Mouse (Mus musculus) kidney, embryonic 15.5 days (tissue): ENCODE data around the gene Lamb2. TPM values are rescaled to one million over a fixed set of nuclear protein-coding genes. Genes with fewer than 3 reads are reported as not detected.

Experiments used
- ATAC-seq: fragments of 200-750 bp; cut with Nextera tagmentation; replicated peaks from 2 replicates; pipeline ENCODE4 v1.8.0; 2017; ENCODE audit warnings: moderate TSS enrichment; ENCODE audit not compliant: low FRiP score
- H3K27ac ChIP-seq: fragments of 300-500 bp; sonication (generic); 2 replicates; pipeline ENCODE4 v1.5.1; 2015; ENCODE audit warnings: mild to moderate bottlenecking, inconsistent platforms
- H3K27me3 ChIP-seq: fragments of 300-500 bp; sonication (generic); 2 replicates; pipeline ENCODE4 v1.6.1; 2015; ENCODE audit warnings: inconsistent platforms
- H3K36me3 ChIP-seq: fragments of 300-500 bp; sonication (generic); 2 replicates; pipeline ENCODE4 v1.6.1; 2015; ENCODE audit warnings: inconsistent platforms
- H3K4me1 ChIP-seq: fragments of 300-500 bp; sonication (generic); 2 replicates; pipeline ENCODE4 v1.6.1; 2015; ENCODE audit warnings: inconsistent platforms
- H3K4me2 ChIP-seq: fragments of 300-500 bp; sonication (generic); 2 replicates; pipeline ENCODE4 v1.6.1; 2015; ENCODE audit warnings: moderate library complexity, mild to moderate bottlenecking, inconsistent platforms
- H3K4me3 ChIP-seq: fragments of 300-500 bp; sonication (generic); replicated peaks from 2 replicates; pipeline ENCODE4 v1.5.1; 2015; ENCODE audit warnings: mild to moderate bottlenecking, inconsistent platforms
- H3K9ac ChIP-seq: fragments of 300-500 bp; sonication (generic); 2 replicates; pipeline ENCODE4 v1.6.1; 2015; ENCODE audit warnings: mild to moderate bottlenecking, inconsistent platforms
- H3K9me3 ChIP-seq: fragments of 300-500 bp; sonication (generic); replicated peaks from 2 replicates; pipeline ENCODE4 v1.6.1; 2016; ENCODE audit warnings: inconsistent platforms
- WGBS: fragments of 180-500 bp; shearing (Covaris S2); methylation state at CpG from one replicate; pipeline ENCODE4 v1.1.7; 2015; ENCODE audit warnings: mixed read lengths; 5-methylcytosine and 5-hydroxymethylcytosine counted together
- polyA plus RNA-seq: library from polyadenylated mRNA; unstranded; fragments of >200 nt; fragmentation: Nextera tagmentation; extraction: Ambion mirVana; gene quantifications from 2 replicates; pipeline ENCODE4 v1.2.1, GENCODE M21; 2015

Lamb2 gene
- polyA plus RNA-seq, 1 experiment from 2014 or later = 56.6 TPM

GRCm38 (mm10) chr9:108452291-108452906, 27.1 kb upstream of the Lamb2 start:
- ATAC-seq = peak; percentile 86
- Histone ChIP-seq H3K27ac (peak overlapping the region; percentile 81), H3K9me3 (no peaks in the 10 kb centered on the region), H3K4me1 (peaks cover 42% of the 10 kb centered on the region), H3K27me3 (no peaks in the 10 kb centered on the region), H3K36me3 (peaks cover 11% of the 10 kb centered on the region; the same call in 1 of the 2 replicates), H3K4me2 (peak overlapping the region; percentile 98), H3K4me3 (peak overlapping the region; percentile 69), H3K9ac (peak overlapping the region; percentile 67)
- WGBS = under 1% methylated on average over 40 of the region's 40 CpGs

- peak overlapping the region; percentile 69 for H3K4me3 ChIP-seq
- peak overlapping the region; percentile 98 for H3K4me2 ChIP-seq
- no peak for ATAC-seq
- H3K9me3 ChIP-seq = no peaks in the 10 kb centered on the region
- H3K27me3 ChIP-seq = no peaks in the 10 kb centered on the region
- 43% methylated on average over 6 of the region's 6 CpGs for WGBS
- H3K4me1 ChIP-seq = peaks cover 42% of the 10 kb centered on the region
- H3K27ac ChIP-seq = peak overlapping the region; percentile 81
- H3K36me3 ChIP-seq = peaks cover 10% of the 10 kb centered on the region; the same call in 1 of the 2 replicates
- peak overlapping the region; percentile 67; the same call in 1 of the 2 replicates for H3K9ac ChIP-seq
Measured at GRCm38 (mm10) chr9:108452911-108453310, 26.6 kb upstream of the Lamb2 start.

- peak overlapping the region; percentile 69; the same call in 1 of the 2 replicates for H3K4me3 ChIP-seq
- H3K27me3 ChIP-seq = no peaks in the 10 kb centered on the region
- peaks cover 42% of the 10 kb centered on the region for H3K4me1 ChIP-seq
- no peaks in the 10 kb centered on the region for H3K9me3 ChIP-seq
- peak overlapping the region; percentile 98; the same call in 1 of the 2 replicates for H3K4me2 ChIP-seq
- H3K9ac ChIP-seq = peak overlapping the region; percentile 67; the same call in 1 of the 2 replicates
- no peak for ATAC-seq
- WGBS = 85% methylated on average over 4 of the region's 4 CpGs
- H3K27ac ChIP-seq = no peak overlapping the region
- peaks cover 4% of the 10 kb centered on the region; the same call in 1 of the 2 replicates for H3K36me3 ChIP-seq
Measured at GRCm38 (mm10) chr9:108453458-108453857, 26.1 kb upstream of the Lamb2 start.

GRCm38 (mm10) chr9:108454429-108454828, 25.1 kb upstream of the Lamb2 start:
- no peak overlapping the region for H3K4me3 ChIP-seq
- no peak overlapping the region for H3K4me2 ChIP-seq
- no peaks in the 10 kb centered on the region for H3K27me3 ChIP-seq
- H3K4me1 ChIP-seq = peaks cover 42% of the 10 kb centered on the region
- 91% methylated on average over 6 of the region's 6 CpGs for WGBS
- no peak for ATAC-seq
- H3K9me3 ChIP-seq = no peaks in the 10 kb centered on the region
- no peak overlapping the region for H3K9ac ChIP-seq
- no peak overlapping the region for H3K27ac ChIP-seq
- no peaks in the 10 kb centered on the region for H3K36me3 ChIP-seq

GRCm38 (mm10) chr9:108455747-108456571, 23.6 kb upstream of the Lamb2 start:
- Histone ChIP-seq H3K27ac (no peak overlapping the region), H3K4me3 (no peak overlapping the region), H3K4me2 (no peak overlapping the region), H3K36me3 (no peaks in the 10 kb centered on the region), H3K9me3 (no peaks in the 10 kb centered on the region), H3K27me3 (no peaks in the 10 kb centered on the region), H3K9ac (no peak overlapping the region), H3K4me1 (peaks cover 33% of the 10 kb centered on the region)
- WGBS = 74% methylated on average over 12 of the region's 12 CpGs
- no peak for ATAC-seq

GRCm38 (mm10) chr9:108456953-108457352, 22.6 kb upstream of the Lamb2 start:
- Histone ChIP-seq H3K4me3 (no peak overlapping the region), H3K27ac (no peak overlapping the region), H3K9ac (no peak overlapping the region), H3K36me3 (no peaks in the 10 kb centered on the region), H3K9me3 (no peaks in the 10 kb centered on the region), H3K27me3 (no peaks in the 10 kb centered on the region), H3K4me2 (no peak overlapping the region), H3K4me1 (peaks cover 32% of the 10 kb centered on the region)
- no peak for ATAC-seq
- WGBS = 84% methylated on average over 10 of the region's 10 CpGs

GRCm38 (mm10) chr9:108459939-108460318, 19.6 kb upstream of the Lamb2 start:
- Histone ChIP-seq H3K27ac (peak overlapping the region; percentile 97), H3K4me3 (peak overlapping the region; percentile 93), H3K9me3 (no peaks in the 10 kb centered on the region), H3K4me1 (peaks cover 29% of the 10 kb centered on the region), H3K27me3 (no peaks in the 10 kb centered on the region), H3K9ac (no peak overlapping the region), H3K36me3 (peaks cover 24% of the 10 kb centered on the region), H3K4me2 (peak overlapping the region; percentile 85)
- WGBS = 90% methylated on average over 1 of the region's 1 CpGs
- no peak for ATAC-seq

- H3K9me3 ChIP-seq = no peaks in the 10 kb centered on the region
- peaks cover 30% of the 10 kb centered on the region for H3K36me3 ChIP-seq
- WGBS = under 1% methylated on average over 52 of the region's 52 CpGs
- H3K9ac ChIP-seq = peak within 1 kb of the TSS; percentile 93
- H3K4me2 ChIP-seq = peak within 1 kb of the TSS; percentile 85
- no peaks in the 10 kb centered on the region for H3K27me3 ChIP-seq
- H3K4me3 ChIP-seq = peak within 1 kb of the TSS; percentile 93
- peak; percentile 78 for ATAC-seq
- peaks cover 29% of the 10 kb centered on the region for H3K4me1 ChIP-seq
- peak within 1 kb of the TSS; percentile 97 for H3K27ac ChIP-seq
Measured at GRCm38 (mm10) chr9:108460319-108461178, 19.0 kb upstream of the Lamb2 start, which contains the start of gene Ccdc71. Gene Ccdc71, plus strand, starts transcription at chr9:108460527.

- Histone ChIP-seq H3K9me3 (no peaks in the 10 kb centered on the region), H3K9ac (peak within 1 kb of the TSS; percentile 93), H3K4me3 (peak within 1 kb of the TSS; percentile 93), H3K4me1 (peaks cover 29% of the 10 kb centered on the region), H3K27me3 (no peaks in the 10 kb centered on the region), H3K36me3 (peaks cover 37% of the 10 kb centered on the region), H3K27ac (peak within 1 kb of the TSS; percentile 97), H3K4me2 (peak within 1 kb of the TSS; percentile 85)
- ATAC-seq = peak; percentile 45
- WGBS = 16% methylated on average over 11 of the region's 11 CpGs
Measured at GRCm38 (mm10) chr9:108461181-108461631, 18.3 kb upstream of the Lamb2 start, which contains the start of gene Klhdc8b. Gene Klhdc8b, minus strand, starts transcription at chr9:108461581.

GRCm38 (mm10) chr9:108461675-108462074, 17.9 kb upstream of the Lamb2 start:
- no peak for ATAC-seq
- WGBS = 86% methylated on average over 5 of the region's 5 CpGs
- Histone ChIP-seq H3K27ac (peak overlapping the region; percentile 97), H3K36me3 (peaks cover 42% of the 10 kb centered on the region), H3K9me3 (no peaks in the 10 kb centered on the region), H3K4me2 (peak overlapping the region; percentile 85), H3K4me3 (peak overlapping the region; percentile 93), H3K27me3 (no peaks in the 10 kb centered on the region), H3K4me1 (peaks cover 29% of the 10 kb centered on the region), H3K9ac (peak overlapping the region; percentile 93)

- ATAC-seq = peak; percentile 35; the same call in 1 of the 2 replicates
- Histone ChIP-seq H3K36me3 (peaks cover 46% of the 10 kb centered on the region), H3K4me3 (peak overlapping the region; percentile 93), H3K4me1 (peaks cover 29% of the 10 kb centered on the region), H3K9ac (0 out of 2 replicates have a peak overlapping the region, but pooled peaks have one; percentile 17), H3K9me3 (no peaks in the 10 kb centered on the region), H3K27ac (peak overlapping the region; percentile 97), H3K4me2 (peak overlapping the region; percentile 85), H3K27me3 (no peaks in the 10 kb centered on the region)
- 57% methylated on average over 10 of the region's 10 CpGs for WGBS
Measured at GRCm38 (mm10) chr9:108462192-108462591, 17.3 kb upstream of the Lamb2 start.
